Mouse (Mus musculus) B cell, adult 2 months (primary cell): ENCODE data around the gene Vmn1r13.
"Not testable (repeated sequence)": the region's sequence is repeated elsewhere in the genome, so short reads cannot be mapped to it uniquely, and the experiment has no call there.

ENCODE experiments used
- DNase-seq, 2 experiments: peaks; one replicate each; pipeline ENCODE4 v3.0.0; 2022

Vmn1r13 gene

GRCm38 (mm10) chr6:57202990-57203389, at the start of gene Vmn1r13:
Gene Vmn1r13 (plus strand): TSS chr6:57203290.
- not testable (repeated sequence) for DNase-seq

DNA sequence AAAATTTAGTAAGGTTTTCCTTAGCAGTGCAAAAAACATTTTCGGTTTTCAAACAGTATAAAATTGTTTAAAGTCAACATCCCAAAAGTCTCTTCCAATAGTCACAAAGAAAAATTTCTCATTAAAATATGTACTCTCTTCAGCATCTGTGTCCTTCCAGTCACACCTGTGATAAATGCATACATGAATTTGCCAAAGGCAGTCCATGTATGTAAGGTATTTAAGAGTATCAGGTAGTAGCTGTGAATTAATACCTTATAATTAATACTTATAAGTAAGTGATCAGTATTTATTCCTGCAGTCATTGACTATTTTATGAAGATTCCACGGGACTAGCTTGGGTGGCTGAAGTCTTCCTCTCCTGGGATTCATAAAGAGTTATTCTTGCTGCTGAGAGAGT, 46.5 kb upstream of the Vmn1r13 start, which contains the start of gene Vmn1r12:
TSS of gene Vmn1r12 (plus strand) at position 301 of the 400 bp plus-strand sequence.
- no peak for DNase-seq

DNA sequence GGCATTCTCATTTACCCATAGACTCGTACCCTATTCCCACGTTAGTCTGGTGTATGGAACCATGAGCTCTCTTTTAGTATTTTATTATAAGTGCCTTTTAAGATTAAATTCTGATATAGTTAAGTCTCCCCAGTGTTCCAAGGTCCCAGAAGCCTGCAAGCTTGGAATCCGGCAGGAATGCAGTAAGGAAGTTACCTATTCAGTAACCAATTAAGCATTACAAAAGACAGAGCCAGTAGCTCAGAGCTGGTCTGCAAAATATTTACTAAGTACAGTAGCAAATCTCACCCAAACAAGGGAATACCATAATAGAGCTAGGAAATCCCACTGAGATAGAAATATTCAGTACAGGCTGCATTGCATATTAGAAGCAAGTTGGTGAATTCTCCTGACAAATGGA, 13.1 kb upstream of the Vmn1r13 start:
- not testable (repeated sequence) for DNase-seq

DNA sequence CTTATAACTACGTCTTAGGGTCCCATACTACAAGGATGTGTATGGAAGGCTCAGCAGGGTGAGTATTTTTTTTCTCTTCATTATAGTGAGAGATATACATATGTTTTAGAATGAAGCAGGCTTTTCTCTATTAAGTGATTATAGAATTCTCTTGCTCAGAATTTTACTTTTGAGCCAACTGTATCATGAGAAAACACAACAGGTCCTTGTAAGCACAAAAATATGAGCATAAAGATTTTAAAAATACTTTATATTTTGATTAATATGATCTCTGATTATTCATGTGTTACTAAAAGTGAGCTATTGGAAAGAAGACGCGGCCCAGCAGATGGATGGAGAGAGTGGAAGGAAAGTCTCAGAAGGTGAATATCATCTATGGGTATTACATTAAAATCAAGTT, 28.3 kb downstream of the Vmn1r13 start, which contains the start of gene Vmn1r14:
TSS of gene Vmn1r14 (plus strand) at position 301 of the 400 bp plus-strand sequence.
- DNase-seq: no peak

GRCm38 (mm10) chr6:57257652-57258051, 54.6 kb downstream of the Vmn1r13 start, which contains the start of gene Vmn1r15:
Gene Vmn1r15 (plus strand): TSS chr6:57257952.
- DNase-seq: no peak

GRCm38 (mm10) chr6:57260990-57261389, 57.9 kb downstream of the Vmn1r13 start:
- DNase-seq: no peak
